Mouse (Mus musculus) intestine, embryonic 16.5 days (tissue): ENCODE measurements at regions not wholly inside any gene's neighbourhood (a gene's known extent, or its start where the extent isn't known, plus 50 kb on each side); places are given as distances from the start of the nearest gene placed in this dataset.

ENCODE experiments used
- ATAC-seq: fragments of 200-750 bp; cut with Nextera tagmentation; 2 replicates; pipeline ENCODE4 v1.8.0; 2017; ENCODE audit warnings: moderate TSS enrichment, moderate library complexity
- H3K27ac ChIP-seq: fragments of 300-500 bp; sonication (generic); 2 replicates; pipeline ENCODE4 v1.5.1; 2014; ENCODE audit warnings: mild to moderate bottlenecking, low read length
- H3K27me3 ChIP-seq: fragments of 300-500 bp; sonication (generic); replicated peaks from 2 replicates; pipeline ENCODE4 v1.6.1; 2014; ENCODE audit warnings: low read length, control low read depth, mixed read lengths; ENCODE audit not compliant: control insufficient read depth, insufficient read depth
- H3K36me3 ChIP-seq: fragments of 300-500 bp; sonication (generic); 2 replicates; pipeline ENCODE4 v1.6.1; 2014; ENCODE audit warnings: low read length, control low read depth; ENCODE audit not compliant: control insufficient read depth, insufficient read depth
- H3K4me1 ChIP-seq: fragments of 300-500 bp; sonication (generic); 2 replicates; pipeline ENCODE4 v1.6.1; 2014; ENCODE audit warnings: low read length, control low read depth, mixed read lengths; ENCODE audit not compliant: control insufficient read depth, insufficient read depth
- H3K4me2 ChIP-seq: fragments of 300-500 bp; sonication (generic); 2 replicates; pipeline ENCODE4 v1.6.1; 2014; ENCODE audit warnings: low read depth, low read length, control low read depth
- H3K4me3 ChIP-seq: fragments of 300-500 bp; sonication (generic); 2 replicates; pipeline ENCODE4 v1.5.1; 2014; ENCODE audit warnings: mild to moderate bottlenecking, low read length
- H3K9ac ChIP-seq: fragments of 300-500 bp; sonication (generic); 2 replicates; pipeline ENCODE4 v1.6.1; 2014; ENCODE audit warnings: low read depth, low read length
- H3K9me3 ChIP-seq: fragments of 300-500 bp; sonication (generic); 2 replicates; pipeline ENCODE4 v1.6.1; 2016; ENCODE audit warnings: low read length, control low read depth; ENCODE audit not compliant: control insufficient read depth
- WGBS: fragments of 180-500 bp; shearing (Covaris S2); extraction: QIAGEN DNeasy Blood & Tissue Kit; methylation state at CpG from one replicate; pipeline ENCODE4 v1.1.7; 2014; 5-methylcytosine and 5-hydroxymethylcytosine counted together

- no peaks in the 10 kb centered on the region for H3K27me3 ChIP-seq
- H3K27ac ChIP-seq = no peak overlapping the region
- H3K4me1 ChIP-seq = peaks cover 3% of the 10 kb centered on the region; the same call in 1 of the 2 replicates
- H3K4me2 ChIP-seq = no peak overlapping the region
- ATAC-seq = no peak
- H3K4me3 ChIP-seq = no peak overlapping the region
- no peaks in the 10 kb centered on the region for H3K36me3 ChIP-seq
- H3K9me3 ChIP-seq = no peaks in the 10 kb centered on the region
- H3K9ac ChIP-seq = no peak overlapping the region
- WGBS = 64% methylated on average over 5 of the region's 5 CpGs
Observed at GRCm38 (mm10) chr11:64313241-64313640, 121.9 kb upstream of the Hs3st3a1 start.

GRCm38 (mm10) chr11:64309881-64310280 lies 125.3 kb upstream of the Hs3st3a1 start:
- Histone ChIP-seq H3K9me3 (no peaks in the 10 kb centered on the region), H3K27me3 (no peaks in the 10 kb centered on the region), H3K4me2 (no peak overlapping the region), H3K27ac (no peak overlapping the region), H3K4me3 (no peak overlapping the region), H3K4me1 (no peaks in the 10 kb centered on the region), H3K36me3 (no peaks in the 10 kb centered on the region), H3K9ac (no peak overlapping the region)
- ATAC-seq = no peak

- no peak overlapping the region for H3K4me2 ChIP-seq
- 13% methylated on average over 5 of the region's 5 CpGs for WGBS
Observed at GRCm38 (mm10) chr11:64297825-64298224, 137.3 kb upstream of the Hs3st3a1 start.

GRCm38 (mm10) chr11:64288236-64288635 lies 146.9 kb upstream of the Hs3st3a1 start:
- no peak overlapping the region for H3K4me2 ChIP-seq
- H3K4me3 ChIP-seq = no peak overlapping the region
- ATAC-seq = no peak
- no peaks in the 10 kb centered on the region for H3K9me3 ChIP-seq
- H3K36me3 ChIP-seq = no peaks in the 10 kb centered on the region
- no peak overlapping the region for H3K27ac ChIP-seq
- H3K4me1 ChIP-seq = no peaks in the 10 kb centered on the region
- no peaks in the 10 kb centered on the region for H3K27me3 ChIP-seq
- H3K9ac ChIP-seq = no peak overlapping the region
- WGBS = 87% methylated on average over 3 of the region's 3 CpGs

More at GRCm38 (mm10) chr11:64297825-64298224, 137.3 kb upstream of the Hs3st3a1 start:
- ATAC-seq = no peak
- Histone ChIP-seq H3K36me3 (no peaks in the 10 kb centered on the region), H3K4me3 (no peak overlapping the region), H3K27ac (no peak overlapping the region), H3K27me3 (no peaks in the 10 kb centered on the region), H3K4me1 (no peaks in the 10 kb centered on the region), H3K9me3 (no peaks in the 10 kb centered on the region), H3K9ac (no peak overlapping the region)

GRCm38 (mm10) chr11:64287499-64287898 lies 147.6 kb upstream of the Hs3st3a1 start:
- H3K9ac ChIP-seq = no peak overlapping the region
- no peak overlapping the region for H3K4me2 ChIP-seq
- no peak for ATAC-seq
- no peaks in the 10 kb centered on the region for H3K9me3 ChIP-seq
- H3K27me3 ChIP-seq = no peaks in the 10 kb centered on the region
- H3K36me3 ChIP-seq = no peaks in the 10 kb centered on the region
- H3K4me1 ChIP-seq = no peaks in the 10 kb centered on the region
- H3K4me3 ChIP-seq = no peak overlapping the region
- no peak overlapping the region for H3K27ac ChIP-seq

GRCm38 (mm10) chr11:64281781-64282180 lies 153.4 kb upstream of the Hs3st3a1 start:
- no peak overlapping the region for H3K4me2 ChIP-seq
- H3K4me3 ChIP-seq = no peak overlapping the region
- H3K9me3 ChIP-seq = no peaks in the 10 kb centered on the region
- ATAC-seq = no peak
- no peak overlapping the region for H3K27ac ChIP-seq
- no peaks in the 10 kb centered on the region for H3K27me3 ChIP-seq
- no peaks in the 10 kb centered on the region for H3K36me3 ChIP-seq
- 72% methylated on average over 4 of the region's 4 CpGs for WGBS
- H3K9ac ChIP-seq = no peak overlapping the region
- 0 out of 2 replicates have a peak, but pooled peaks cover 3% of the 10 kb centered on the region for H3K4me1 ChIP-seq

- Histone ChIP-seq H3K9ac (no peak overlapping the region), H3K27me3 (no peaks in the 10 kb centered on the region), H3K4me2 (no peak overlapping the region), H3K4me3 (no peak overlapping the region), H3K36me3 (no peaks in the 10 kb centered on the region), H3K27ac (no peak overlapping the region), H3K9me3 (no peaks in the 10 kb centered on the region), H3K4me1 (0 out of 2 replicates have a peak, but pooled peaks cover 3% of the 10 kb centered on the region)
- 0 out of 2 replicates have a peak, but pooled peaks have one; percentile 40 for ATAC-seq
- WGBS = 38% methylated on average over 12 of the region's 12 CpGs
Observed at GRCm38 (mm10) chr11:64278259-64279003, 156.7 kb upstream of the Hs3st3a1 start.

- Histone ChIP-seq H3K9ac (no peak overlapping the region), H3K27me3 (no peaks in the 10 kb centered on the region), H3K27ac (no peak overlapping the region), H3K4me3 (no peak overlapping the region), H3K36me3 (no peaks in the 10 kb centered on the region), H3K9me3 (no peaks in the 10 kb centered on the region), H3K4me1 (0 out of 2 replicates have a peak, but pooled peaks cover 3% of the 10 kb centered on the region), H3K4me2 (no peak overlapping the region)
- WGBS = 68% methylated on average over 6 of the region's 6 CpGs
- ATAC-seq = no peak
Observed at GRCm38 (mm10) chr11:64273726-64274125, 161.4 kb upstream of the Hs3st3a1 start.

- no peak for ATAC-seq
- H3K9ac ChIP-seq = no peak overlapping the region
- WGBS = 72% methylated on average over 3 of the region's 3 CpGs
- no peaks in the 10 kb centered on the region for H3K36me3 ChIP-seq
- no peaks in the 10 kb centered on the region for H3K9me3 ChIP-seq
- no peaks in the 10 kb centered on the region for H3K4me1 ChIP-seq
- H3K27ac ChIP-seq = no peak overlapping the region
- no peak overlapping the region for H3K4me3 ChIP-seq
- H3K27me3 ChIP-seq = no peaks in the 10 kb centered on the region
- H3K4me2 ChIP-seq = no peak overlapping the region
Observed at GRCm38 (mm10) chr11:64273214-64273613, 161.9 kb upstream of the Hs3st3a1 start.

- H3K4me3 ChIP-seq = no peak overlapping the region
Observed at GRCm38 (mm10) chr11:64268121-64268520, 167.0 kb upstream of the Hs3st3a1 start.

More at GRCm38 (mm10) chr11:64268121-64268520, 167.0 kb upstream of the Hs3st3a1 start:
- WGBS = 30% methylated on average over 4 of the region's 4 CpGs
- Histone ChIP-seq H3K27me3 (no peaks in the 10 kb centered on the region), H3K9ac (no peak overlapping the region), H3K27ac (no peak overlapping the region), H3K4me2 (no peak overlapping the region), H3K4me1 (no peaks in the 10 kb centered on the region), H3K9me3 (no peaks in the 10 kb centered on the region), H3K36me3 (no peaks in the 10 kb centered on the region)
- no peak for ATAC-seq
